Mouse (Mus musculus) frontal cortex, postnatal 36 days (tissue): Measurements from ENCODE around the gene Josd2.

Experiments used
- DNase-seq, 2 experiments: peaks; one replicate each; pipeline ENCODE4 v3.0.0; 2022; ENCODE audit warnings: low spot score in 2 of 2

Gene Josd2

DNA sequence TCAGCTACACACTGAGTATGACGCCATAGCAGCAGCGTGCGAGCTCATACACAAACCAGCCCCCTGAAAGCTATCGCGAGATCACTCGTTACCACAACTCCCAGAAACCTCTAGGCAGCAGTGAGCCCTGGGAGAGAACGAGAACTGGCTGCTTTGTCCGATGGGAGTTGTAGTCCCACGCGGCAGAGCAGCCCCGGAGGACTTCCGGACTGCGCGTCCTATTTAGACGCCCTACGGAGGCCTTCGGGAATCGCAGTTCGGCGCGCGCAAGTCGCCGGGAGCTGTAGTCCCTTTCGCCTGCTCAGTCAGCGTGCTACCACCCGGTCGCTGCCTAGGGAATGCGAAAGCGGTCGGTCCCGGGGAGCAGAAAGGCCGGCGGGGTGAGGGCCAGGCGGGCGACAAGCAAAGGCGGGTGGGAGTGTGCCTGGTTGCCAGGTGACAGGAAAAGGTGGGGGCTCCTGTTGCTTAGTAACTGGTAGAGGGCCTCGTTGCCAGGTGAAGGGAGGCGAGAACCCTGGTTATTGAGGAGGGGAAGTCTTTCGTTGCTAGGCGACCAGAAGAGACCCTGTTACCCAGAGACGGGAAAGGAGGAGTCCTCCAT, at the start of gene Josd2:
TSS of gene Josd2 (plus strand) at position 170 of the 601 bp plus-strand sequence.
- peak; percentile 96 to 98 for DNase-seq

- no peak for DNase-seq
Observed at GRCm38 (mm10) chr7:44427666-44428065, 40.1 kb upstream of the Josd2 start.

GRCm38 (mm10) chr7:44428171-44428950, 39.4 kb upstream of the Josd2 start:
- DNase-seq = peak in 1 of 2 experiments; percentile 37

DNA sequence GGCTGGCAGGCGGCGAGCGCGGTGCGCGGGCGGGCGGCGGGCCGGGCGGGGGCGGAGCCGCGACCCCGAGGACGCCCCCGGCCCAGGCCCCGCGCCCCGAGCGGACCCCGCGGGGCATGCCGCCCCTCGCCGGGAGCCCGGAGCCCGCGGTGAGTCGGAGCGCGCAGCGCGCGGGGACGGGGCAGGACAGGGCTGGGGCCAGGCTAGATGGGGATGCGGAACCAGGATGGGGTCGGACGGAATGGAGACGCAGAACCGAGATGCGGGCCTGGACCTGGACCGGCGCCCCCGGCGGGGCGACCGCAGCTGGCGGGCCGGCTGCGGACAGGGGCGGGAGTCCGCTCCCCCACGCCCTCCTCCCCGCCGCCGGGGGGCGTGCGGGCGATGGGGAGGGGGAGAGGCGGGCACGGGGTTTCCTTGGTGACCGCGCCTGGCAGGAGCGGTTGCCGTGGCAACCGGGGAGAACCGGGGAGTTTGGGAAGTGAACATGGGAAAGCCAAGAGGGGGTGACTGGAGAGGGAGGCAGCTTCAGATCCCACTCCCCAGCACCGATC, 38.7 kb upstream of the Josd2 start, which contains the start of gene Lrrc4b:
TSS of gene Lrrc4b (plus strand) at position 51 of the 554 bp plus-strand sequence.
- peak; percentile 77 to 80 for DNase-seq

- peak; percentile 61 for DNase-seq
Observed at GRCm38 (mm10) chr7:44429534-44430488, 38.0 kb upstream of the Josd2 start.

- DNase-seq = no peak
Observed at GRCm38 (mm10) chr7:44432550-44432949, 35.2 kb upstream of the Josd2 start.

GRCm38 (mm10) chr7:44433371-44433770, 34.4 kb upstream of the Josd2 start:
- DNase-seq = no peak

- DNase-seq = no peak
Observed at GRCm38 (mm10) chr7:44434089-44434488, 33.7 kb upstream of the Josd2 start.

GRCm38 (mm10) chr7:44435796-44436195, 32.0 kb upstream of the Josd2 start:
- DNase-seq = no peak

DNA sequence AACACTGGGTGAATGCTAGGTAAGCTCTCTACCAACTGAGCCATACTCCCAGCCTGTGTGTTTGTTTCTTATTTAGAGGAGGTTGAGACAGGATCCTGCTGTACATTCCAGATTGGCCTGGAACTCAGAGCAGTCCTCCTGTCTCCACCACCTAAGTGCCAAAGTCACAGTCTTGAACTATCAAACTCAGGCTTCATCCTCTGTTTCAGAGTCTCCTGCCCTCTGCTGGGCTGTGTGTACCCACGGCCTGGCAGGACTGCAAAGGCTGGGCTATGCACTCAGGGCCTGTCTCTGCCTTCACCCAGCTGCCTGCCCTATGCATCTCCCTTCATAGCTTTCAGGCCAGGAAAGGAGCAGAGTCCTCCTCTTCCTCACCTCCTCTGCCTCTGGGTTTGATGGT, 31.5 kb upstream of the Josd2 start:
- no peak for DNase-seq

DNA sequence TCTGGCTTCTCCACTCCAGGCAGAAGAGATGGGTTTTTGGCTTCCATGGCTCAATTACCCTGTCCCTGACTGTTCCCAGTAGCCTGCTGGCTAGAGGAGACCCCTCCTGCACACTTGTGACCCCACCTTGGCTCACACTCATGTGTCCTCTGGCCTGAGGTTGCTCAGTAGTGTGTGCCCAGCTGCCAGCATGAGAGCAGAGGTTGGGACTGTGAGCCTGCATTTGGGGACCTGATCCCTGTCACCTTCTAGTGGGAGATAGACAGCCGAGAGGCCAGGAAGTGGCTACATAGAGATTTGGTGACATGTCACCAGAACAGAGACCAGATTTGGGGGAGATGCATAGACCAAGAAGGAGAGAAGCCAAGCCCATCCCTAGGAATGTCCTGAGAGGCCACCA, 30.6 kb upstream of the Josd2 start:
- DNase-seq = no peak

DNA sequence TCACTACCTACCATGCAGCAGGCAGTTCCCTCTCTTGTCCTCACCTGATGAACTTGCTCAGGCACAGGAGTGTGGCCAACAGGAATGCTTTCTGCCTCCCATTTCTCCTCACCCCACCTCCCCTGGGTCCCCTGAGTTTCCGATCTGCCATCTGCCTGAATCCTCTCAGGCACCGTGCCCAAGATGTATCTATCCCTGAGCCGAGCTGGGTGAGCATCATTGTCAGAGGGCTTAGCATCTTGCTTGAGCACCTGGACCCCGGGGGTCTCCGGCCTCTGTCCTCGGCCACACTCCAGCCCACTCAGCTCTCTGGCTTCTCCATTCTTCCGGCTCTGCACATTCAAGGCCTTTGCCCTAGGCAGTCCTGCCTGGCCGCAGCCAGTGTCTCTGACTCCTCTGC, 29.8 kb upstream of the Josd2 start:
- no peak for DNase-seq

GRCm38 (mm10) chr7:44439696-44440095, 28.1 kb upstream of the Josd2 start:
- DNase-seq = no peak

DNA sequence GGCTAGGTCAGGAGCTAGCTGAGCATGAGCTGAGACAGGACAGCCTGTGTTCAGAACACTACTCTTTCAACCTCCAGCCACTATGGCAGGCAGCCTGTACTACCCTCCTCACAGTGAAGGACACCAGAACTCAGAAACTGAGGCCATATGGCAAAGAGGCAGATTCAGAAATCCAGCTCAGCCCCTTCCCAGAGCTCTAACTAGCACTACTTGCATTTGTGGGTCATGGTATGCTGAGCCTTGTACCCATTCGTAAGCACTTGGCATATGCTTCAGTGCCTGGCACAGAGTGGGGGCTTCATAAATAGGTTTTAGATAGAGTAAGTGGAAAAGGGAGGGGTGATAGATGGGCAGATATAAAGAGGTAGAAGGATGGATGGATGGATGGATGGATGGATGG, 27.3 kb upstream of the Josd2 start:
- DNase-seq = no peak

GRCm38 (mm10) chr7:44441180-44441579, 26.6 kb upstream of the Josd2 start:
- no peak for DNase-seq

DNA sequence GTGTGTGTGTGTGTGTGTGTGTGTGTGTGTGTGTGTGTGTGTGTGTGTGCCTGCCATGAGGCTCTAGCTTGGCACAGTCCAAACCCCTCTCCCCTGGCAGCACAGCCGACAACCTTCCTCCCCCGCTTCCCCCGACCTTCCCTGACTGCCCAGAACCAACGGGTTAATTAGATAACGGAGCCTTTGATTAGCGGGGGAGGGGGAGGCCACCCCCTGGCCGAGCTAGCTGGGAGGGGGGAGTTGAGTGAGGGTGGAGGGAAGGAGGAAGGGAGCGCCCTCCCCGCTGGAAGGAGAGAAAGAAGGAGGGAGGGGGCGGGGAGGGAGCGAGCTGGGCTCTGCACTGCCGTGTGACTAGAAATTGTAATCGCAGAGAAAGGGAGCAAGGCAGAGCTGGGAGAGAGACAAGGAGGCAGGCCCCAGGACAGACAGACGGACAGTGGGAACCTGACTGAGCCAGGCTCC, 26.1 kb upstream of the Josd2 start:
- peak in 1 of 2 experiments; percentile 70 for DNase-seq

GRCm38 (mm10) chr7:44442407-44442821, 25.4 kb upstream of the Josd2 start:
- DNase-seq = peak in 1 of 2 experiments; percentile 45

DNA sequence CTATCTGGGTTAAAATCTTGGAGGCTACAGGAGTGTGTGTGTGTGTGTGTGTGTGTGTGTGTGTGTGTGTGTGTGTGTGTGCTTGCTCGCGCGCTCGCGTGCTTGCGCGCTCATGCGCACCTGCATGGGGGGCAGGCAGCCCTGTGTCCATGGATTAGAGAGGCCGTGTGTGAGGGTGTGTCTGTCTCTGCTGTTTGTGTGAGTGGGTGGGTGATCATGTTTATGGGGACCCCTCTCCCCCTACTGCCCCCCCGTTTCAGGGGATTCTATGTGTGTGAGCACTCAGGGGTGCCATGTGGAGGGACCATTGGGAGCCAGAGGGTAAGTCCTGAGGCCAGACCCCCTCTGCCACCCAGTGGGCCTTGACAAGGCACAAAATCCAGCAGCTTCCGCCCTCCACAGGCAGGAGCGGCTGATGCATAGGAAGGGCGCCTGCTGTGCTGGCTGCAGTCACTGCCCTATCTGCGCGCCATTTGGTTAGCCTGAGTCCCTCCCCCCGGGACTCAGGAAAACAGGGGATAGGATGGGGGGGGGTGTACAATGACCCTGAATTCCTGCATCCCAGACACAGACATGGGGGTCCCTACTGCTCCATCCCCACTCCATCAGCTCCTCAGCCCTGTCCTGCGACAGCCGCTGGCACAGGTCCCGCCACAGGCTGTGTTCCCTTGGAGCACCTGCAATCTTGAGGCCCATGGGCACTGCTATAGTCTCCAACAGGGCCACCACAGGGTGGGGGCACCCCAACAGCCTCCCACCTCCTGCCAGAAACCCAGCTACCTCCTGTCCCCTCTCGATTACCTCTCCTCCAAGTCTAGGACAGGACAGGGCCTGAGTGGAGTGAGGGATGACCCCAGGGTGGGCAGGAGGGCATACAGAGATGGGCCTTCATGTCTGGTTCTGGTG, 24.3 kb upstream of the Josd2 start:
- DNase-seq = no peak

DNA sequence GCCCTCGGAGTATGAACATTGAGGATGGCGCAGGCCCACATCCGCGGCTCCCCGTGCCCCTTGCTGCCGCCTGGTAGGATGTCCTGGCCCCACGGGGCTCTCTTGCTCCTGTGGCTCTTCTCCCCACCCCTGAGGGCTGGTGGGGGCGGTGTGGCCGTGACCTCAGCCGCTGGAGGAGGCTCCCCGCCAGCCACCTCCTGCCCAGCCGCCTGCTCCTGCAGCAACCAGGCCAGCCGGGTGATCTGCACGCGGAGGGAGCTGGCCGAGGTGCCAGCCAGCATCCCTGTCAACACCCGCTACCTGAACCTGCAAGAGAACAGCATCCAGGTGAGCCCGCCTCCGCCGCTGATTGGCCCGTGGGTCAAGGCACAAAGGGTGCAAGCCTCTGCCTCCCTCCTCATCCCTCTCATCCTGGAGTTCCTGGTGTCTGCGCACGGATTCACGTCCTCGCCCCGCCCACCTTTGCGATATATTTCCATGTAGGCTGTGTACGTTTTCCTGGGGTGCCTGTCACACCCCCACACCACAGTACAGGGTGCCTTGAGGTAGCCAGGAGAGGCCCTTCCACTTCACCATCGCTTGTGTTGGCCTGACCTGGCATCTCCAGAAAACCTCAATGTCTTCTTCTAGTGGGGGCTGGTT, 22.8 kb upstream of the Josd2 start:
- no peak for DNase-seq

- no peak for DNase-seq
Observed at GRCm38 (mm10) chr7:44445528-44445923, 22.3 kb upstream of the Josd2 start.
